9 mouse cellular contexts compared by ENCODE assay signal in genomic region chr7:74386257-74386656, GRCm38 (mm10).
A peak's percentile ranks its signal among the peaks of the same experiment; 100 is the strongest.
DNase-seq lines count a peak whose midpoint lies in the region; ATAC-seq lines count a peak whose summit lies in the region.
"Had no signal": no experiment of that assay in that cellular context is flagged by ENCODE, and none has a peak within 500 bp of the region (broad histone marks: within the 10 kb centered on the region; RNA-seq: fewer than 3 reads in every experiment).

No protein-coding gene starts in this region.

- H3K9ac ChIP-seq in heart, embryonic 16.5 days (ENCODE audit: low read length): no peak overlapping the region
- H3K9ac ChIP-seq in forebrain, embryonic 16.5 days (replicated peaks; ENCODE audit: low read depth, low read length): no peak overlapping the region
- H3K9ac ChIP-seq: lung, embryonic 14.5 days had no signal

- no peaks in the 10 kb centered on the region for H3K27me3 ChIP-seq in heart, embryonic 16.5 days (ENCODE audit: control insufficient read depth, insufficient read depth, low read length)
- H3K27me3 ChIP-seq in forebrain, embryonic 16.5 days (replicated peaks; ENCODE audit: control insufficient read depth, insufficient read depth, low read length): no peaks in the 10 kb centered on the region

- no peak for DNase-seq in heart, adult 8-10 months (ENCODE audit: low spot score)
- peak; percentile 26 for DNase-seq in right cerebral cortex, adult 18-20 months
- DNase-seq in right cerebral cortex, postnatal 25 days: no peak
- peak; percentile 71 for DNase-seq in retina, postnatal 7 days (ENCODE audit: low read depth, low spot score)
- no peak for DNase-seq in lung, postnatal 14 days
- no peak for DNase-seq in frontal cortex, postnatal 10 days (ENCODE audit: low spot score in 2 of 2)
- DNase-seq: lung, embryonic 14.5 days had no signal

- peaks cover 27% of the 10 kb centered on the region for H3K4me1 ChIP-seq in heart, embryonic 16.5 days (ENCODE audit: control insufficient read depth, insufficient read depth, low read length)
- peaks cover 10% of the 10 kb centered on the region for H3K4me1 ChIP-seq in forebrain, embryonic 16.5 days (replicated peaks; ENCODE audit: control insufficient read depth, insufficient read depth, low read length)

- H3K4me3 ChIP-seq in heart, embryonic 16.5 days (ENCODE audit: low read length): no peak overlapping the region
- H3K4me3 ChIP-seq in forebrain, embryonic 16.5 days (replicated peaks; ENCODE audit: low read length): no peak overlapping the region

- H3K36me3 ChIP-seq in heart, embryonic 16.5 days (ENCODE audit: control insufficient read depth, insufficient read depth): no peaks in the 10 kb centered on the region
- no peaks in the 10 kb centered on the region for H3K36me3 ChIP-seq in forebrain, embryonic 16.5 days (ENCODE audit: control insufficient read depth, insufficient read depth)

- H3K9me3 ChIP-seq in heart, embryonic 16.5 days (replicated peaks; ENCODE audit: control insufficient read depth, low read length): no peaks in the 10 kb centered on the region
- H3K9me3 ChIP-seq in forebrain, embryonic 16.5 days (ENCODE audit: control insufficient read depth, low read length): no peaks in the 10 kb centered on the region

- ATAC-seq in heart, embryonic 16.5 days (replicated peaks; ENCODE audit: extremely low read depth, insufficient read depth, low FRiP score): peak; percentile 35; the same call in 1 of the 2 replicates
- ATAC-seq in forebrain, embryonic 16.5 days: peak; percentile 91

- whole genome bisulfite sequencing in heart, embryonic 16.5 days: 50% methylated on average over 5 of the region's 5 CpGs
- WGBS in forebrain, embryonic 16.5 days: 37% methylated on average over 5 of the region's 5 CpGs

- H3K4me2 ChIP-seq in heart, embryonic 16.5 days (ENCODE audit: low read depth, low read length): no peak overlapping the region
- no peak overlapping the region for H3K4me2 ChIP-seq in forebrain, embryonic 16.5 days (ENCODE audit: low read length)
- H3K4me2 ChIP-seq: lung, embryonic 14.5 days had no signal

- H3K27ac ChIP-seq in heart, embryonic 16.5 days (ENCODE audit: low read length): no peak overlapping the region
- H3K27ac ChIP-seq in forebrain, embryonic 16.5 days (ENCODE audit: low read length): 0 out of 2 replicates have a peak overlapping the region, but pooled peaks have one; percentile 11

Comparison
In these comparisons a context has a peak if more than half of its experiments do, and no peak if none do; other contexts are left out.
1. DNase-seq: peak in right cerebral cortex, adult 18-20 months (single experiment) and retina, postnatal 7 days (single experiment); none in heart, adult 8-10 months (single experiment), right cerebral cortex, postnatal 25 days (single experiment), lung, postnatal 14 days (single experiment) and frontal cortex, postnatal 10 days (0 of 2).